23 mouse cellular contexts compared by ENCODE assay signal in the genomic region with DNA sequence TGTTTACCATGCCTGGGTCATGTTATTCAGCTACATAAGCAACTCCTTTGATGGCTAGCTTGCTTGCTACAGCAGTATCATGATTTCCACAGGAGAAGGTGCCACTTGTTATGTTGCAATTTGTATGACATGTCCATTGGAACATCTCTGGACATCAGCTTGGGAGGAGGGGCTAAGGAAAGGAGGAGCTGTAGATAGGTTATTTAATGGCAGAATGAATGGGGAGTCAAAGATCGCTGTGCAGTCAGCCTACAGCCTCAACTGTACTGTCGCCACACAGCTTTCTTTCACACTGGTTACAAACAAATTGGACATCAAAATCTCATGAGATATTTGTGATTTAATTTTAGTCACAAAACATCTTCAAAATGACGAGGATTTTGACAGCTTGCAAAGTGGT. TPM values are rescaled to one million over a fixed set of nuclear protein-coding genes. Genes with fewer than 3 reads are reported as not detected.
DNase-seq lines count a peak whose midpoint lies in the region; ATAC-seq and TF ChIP-seq lines count a peak whose summit lies in the region.
"Had no signal": no experiment of that assay in that cellular context is flagged by ENCODE, and none has a peak within 500 bp of the region (broad histone marks: within the 10 kb centered on the region; RNA-seq: fewer than 3 reads in every experiment).

Gene Cps1, plus strand, starts transcription at position 230 of the 400 bp plus-strand sequence.

- TF ChIP-seq CTCF in small intestine, adult 2 months (IDR thresholded peaks at IDR 0.05; ENCODE audit: extremely low read depth, insufficient read length, insufficient replicate concordance, low read depth, low read length) = no peak

- H3K4me3 ChIP-seq in liver, embryonic 15.5 days (replicated peaks) = no peak within 1 kb of the TSS
- H3K4me3 ChIP-seq in liver, embryonic 12.5 days = no peak within 1 kb of the TSS
- no peak within 1 kb of the TSS for H3K4me3 ChIP-seq in intestine, embryonic 16.5 days (ENCODE audit: low read length)
- no peak within 1 kb of the TSS for H3K4me3 ChIP-seq in small intestine, adult 2 months (ENCODE audit: low read depth, low read length)
- H3K4me3 ChIP-seq: embryonic facial prominence, embryonic 15.5 days; forebrain, embryonic 12.5 days; heart, adult 2 months; heart, embryonic 12.5 days; hindbrain, embryonic 10.5 days had no signal

- DNase-seq in adrenal gland, postnatal 10 days = no peak
- DNase-seq in adrenal gland, adult 18-20 months (ENCODE audit: low spot score in 2 of 2) = no peak
- no peak for DNase-seq in embryo, embryonic 11 days
- DNase-seq in frontal cortex, postnatal 10 days (ENCODE audit: low spot score in 2 of 2) = no peak
- DNase-seq: adrenal gland, postnatal 36 days; B cell, adult 2 months; cerebellum, adult 2 months; cerebellum, postnatal 10 days; gastrocnemius, postnatal 14 days; heart, adult 2 months had no signal

- H3K4me1 ChIP-seq in liver, embryonic 15.5 days (replicated peaks) = no peaks in the 10 kb centered on the region
- H3K4me1 ChIP-seq in liver, embryonic 12.5 days = no peaks in the 10 kb centered on the region
- no peaks in the 10 kb centered on the region; the same call in 1 of the 2 replicates for H3K4me1 ChIP-seq in intestine, embryonic 16.5 days (ENCODE audit: control insufficient read depth, insufficient read depth, low read length)
- peaks cover 8% of the 10 kb centered on the region; the same call in 1 of the 2 replicates for H3K4me1 ChIP-seq in small intestine, adult 2 months (ENCODE audit: control insufficient read depth, insufficient read depth, insufficient read length, low read length)
- H3K4me1 ChIP-seq: embryonic facial prominence, embryonic 15.5 days; forebrain, embryonic 12.5 days; heart, embryonic 12.5 days; hindbrain, embryonic 10.5 days had no signal

- no peak within 1 kb of the TSS for H3K4me2 ChIP-seq in liver, embryonic 15.5 days
- no peak within 1 kb of the TSS for H3K4me2 ChIP-seq in liver, embryonic 12.5 days
- H3K4me2 ChIP-seq in intestine, embryonic 16.5 days (ENCODE audit: low read depth, low read length) = no peak within 1 kb of the TSS; the same call in 1 of the 2 replicates
- H3K4me2 ChIP-seq: embryonic facial prominence, embryonic 15.5 days; forebrain, embryonic 12.5 days; heart, embryonic 12.5 days; hindbrain, embryonic 14.5 days had no signal

- H3K9me3 ChIP-seq in liver, embryonic 15.5 days (replicated peaks) = no peaks in the 10 kb centered on the region
- no peaks in the 10 kb centered on the region for H3K9me3 ChIP-seq in liver, embryonic 12.5 days (replicated peaks)
- H3K9me3 ChIP-seq in intestine, embryonic 16.5 days (ENCODE audit: control insufficient read depth, low read length) = no peaks in the 10 kb centered on the region
- H3K9me3 ChIP-seq: embryonic facial prominence, embryonic 15.5 days; forebrain, embryonic 12.5 days; G1E; heart, embryonic 12.5 days; hindbrain, embryonic 10.5 days had no signal

- 53% methylated on average over 3 of the region's 3 CpGs for WGBS in liver, embryonic 15.5 days (ENCODE audit: insufficient replicate concordance)
- 60% methylated on average over 3 of the region's 3 CpGs for WGBS in liver, embryonic 12.5 days (ENCODE audit: insufficient replicate concordance)
- WGBS in intestine, embryonic 16.5 days = 72% methylated on average over 3 of the region's 3 CpGs
- 29% methylated on average over 3 of the region's 3 CpGs for WGBS in small intestine, adult 2 months

- H3K27me3 ChIP-seq in liver, embryonic 15.5 days = no peaks in the 10 kb centered on the region
- no peaks in the 10 kb centered on the region for H3K27me3 ChIP-seq in liver, embryonic 12.5 days (replicated peaks)
- no peaks in the 10 kb centered on the region for H3K27me3 ChIP-seq in intestine, embryonic 16.5 days (replicated peaks; ENCODE audit: control insufficient read depth, insufficient read depth, low read length)
- H3K27me3 ChIP-seq in small intestine, adult 2 months (ENCODE audit: control insufficient read depth, insufficient read depth, low read length) = no peaks in the 10 kb centered on the region
- H3K27me3 ChIP-seq: embryonic facial prominence, embryonic 15.5 days; forebrain, embryonic 12.5 days; heart, embryonic 12.5 days had no signal

- H3K9ac ChIP-seq in liver, embryonic 15.5 days = no peak within 1 kb of the TSS
- H3K9ac ChIP-seq in liver, embryonic 12.5 days = no peak within 1 kb of the TSS
- no peak within 1 kb of the TSS for H3K9ac ChIP-seq in intestine, embryonic 16.5 days (ENCODE audit: low read depth, low read length)
- H3K9ac ChIP-seq: embryonic facial prominence, embryonic 15.5 days; forebrain, embryonic 12.5 days; heart, embryonic 12.5 days; hindbrain, embryonic 14.5 days had no signal

- no peak within 1 kb of the TSS for H3K27ac ChIP-seq in liver, embryonic 15.5 days (replicated peaks)
- H3K27ac ChIP-seq in liver, embryonic 12.5 days = no peak within 1 kb of the TSS
- H3K27ac ChIP-seq in intestine, embryonic 16.5 days (ENCODE audit: low read length) = no peak within 1 kb of the TSS
- H3K27ac ChIP-seq in small intestine, adult 2 months (ENCODE audit: insufficient read depth, low read depth, low read length) = no peak within 1 kb of the TSS
- H3K27ac ChIP-seq: embryonic facial prominence, embryonic 15.5 days; forebrain, embryonic 12.5 days; heart, adult 2 months; hindbrain, embryonic 10.5 days; hindbrain, embryonic 14.5 days had no signal

- TF ChIP-seq POLR2A in small intestine, adult 2 months (IDR thresholded peaks at IDR 0.05; ENCODE audit: low read depth, low read length) = no peak

- H3K36me3 ChIP-seq in liver, embryonic 15.5 days (replicated peaks) = no peaks in the 10 kb centered on the region
- H3K36me3 ChIP-seq in liver, embryonic 12.5 days = no peaks in the 10 kb centered on the region
- no peaks in the 10 kb centered on the region for H3K36me3 ChIP-seq in intestine, embryonic 16.5 days (ENCODE audit: control insufficient read depth, insufficient read depth, low read length)
- H3K36me3 ChIP-seq in small intestine, adult 2 months (ENCODE audit: control insufficient read depth, insufficient read depth, low read length) = peaks cover 7% of the 10 kb centered on the region; the same call in 1 of the 2 replicates
- H3K36me3 ChIP-seq: embryonic facial prominence, embryonic 15.5 days; forebrain, embryonic 12.5 days; G1E; heart, embryonic 12.5 days; hindbrain, embryonic 10.5 days had no signal

- no peak for ATAC-seq in liver, embryonic 15.5 days (ENCODE audit: insufficient read depth)
- no peak for ATAC-seq in liver, embryonic 12.5 days
- peak; percentile 24; the same call in 1 of the 2 replicates for ATAC-seq in intestine, embryonic 16.5 days
- ATAC-seq: CD4-positive, CD25-positive, alpha-beta regulatory T cell, adult 4 months; forebrain, embryonic 16.5 days had no signal

RNA-seq across cellular contexts. Expression of gene Cps1, which starts in this region (rescaled TPM):
- total RNA-seq in adrenal gland, postnatal 10 days (2021) = 100 to 1,000 TPM in 1 of 2 experiments, 10 to 100 TPM in 1; 44.6 to 143 TPM
- total RNA-seq in adrenal gland, adult 18-20 months (2021) = under 1 TPM in 1 of 2 experiments, not detected in 1; 0.36 TPM
- polyA plus RNA-seq in liver, embryonic 15.5 days (2015; fragmentation: Nextera tagmentation; extraction: Ambion mirVana) = 14.8 and 29.6 TPM in 2 replicates
- polyA plus RNA-seq in liver, embryonic 12.5 days (2016; fragmentation: Nextera tagmentation; extraction: Ambion mirVana) = 0.08 and 0.10 TPM in 2 replicates
- polyA plus RNA-seq in intestine, embryonic 16.5 days (2015; fragmentation: Nextera tagmentation; extraction: Ambion mirVana) = 367 and 463 TPM in 2 replicates
- 29.9 and 38.5 TPM in 2 replicates for polyA plus RNA-seq in small intestine, adult 2 months (2012; rRNA removed)
- total RNA-seq: G1E; heart, postnatal 25 days had no signal
- polyA plus RNA-seq: CD4-positive, CD25-positive, alpha-beta regulatory T cell, adult 4 months; G1E; hindbrain, embryonic 10.5 days had no signal

Comparison
In these comparisons a context has a peak if more than half of its experiments do, and no peak if none do; other contexts are left out.
1. RNA of gene Cps1 (total RNA-seq): 44.6 to 143 TPM in adrenal gland, postnatal 10 days; 0.36 TPM in adrenal gland, adult 18-20 months; every median in the first group is over 10 times any median in the second.
2. RNA of gene Cps1 (polyA plus RNA-seq): 367 to 463 TPM in intestine, embryonic 16.5 days, 29.9 to 38.5 TPM in small intestine, adult 2 months and 14.8 to 29.6 TPM in liver, embryonic 15.5 days; 0.08 to 0.10 TPM in liver, embryonic 12.5 days; every median in the first group is over 10 times any median in the second.